Mouse (Mus musculus) lung, embryonic 15.5 days (tissue): ENCODE measurements around the gene G6pc. TPM values are rescaled to one million over a fixed set of nuclear protein-coding genes. Genes with fewer than 3 reads are reported as not detected.
"Not testable (repeated sequence)": the region's sequence is repeated elsewhere in the genome, so short reads cannot be mapped to it uniquely, and the experiment has no call there.

Experiments used
- ATAC-seq: fragments of 200-750 bp; cut with Nextera tagmentation; 2 replicates; pipeline ENCODE4 v1.8.0; 2017; ENCODE audit warnings: moderate number of reproducible peaks, borderline replicate concordance; ENCODE audit not compliant: low FRiP score, low TSS enrichment; ENCODE audit errors: extremely low read depth
- H3K27ac ChIP-seq: fragments of 300-500 bp; sonication (generic); 2 replicates; pipeline ENCODE4 v1.5.1; 2015; ENCODE audit warnings: moderate library complexity, mild to moderate bottlenecking, inconsistent platforms
- H3K27me3 ChIP-seq: fragments of 300-500 bp; sonication (generic); 2 replicates; pipeline ENCODE4 v1.6.1; 2015; ENCODE audit warnings: inconsistent platforms
- H3K36me3 ChIP-seq: fragments of 300-500 bp; sonication (generic); 2 replicates; pipeline ENCODE4 v1.6.1; 2015; ENCODE audit warnings: inconsistent platforms
- H3K4me1 ChIP-seq: fragments of 300-500 bp; sonication (generic); 2 replicates; pipeline ENCODE4 v1.6.1; 2015; ENCODE audit warnings: inconsistent platforms
- H3K4me2 ChIP-seq: fragments of 300-500 bp; sonication (generic); 2 replicates; pipeline ENCODE4 v1.6.1; 2015; ENCODE audit warnings: inconsistent platforms, mild to moderate bottlenecking, moderate library complexity
- H3K4me3 ChIP-seq: fragments of 300-500 bp; sonication (generic); 2 replicates; pipeline ENCODE4 v1.5.1; 2015; ENCODE audit warnings: mild to moderate bottlenecking, inconsistent platforms
- H3K9ac ChIP-seq: fragments of 300-500 bp; sonication (generic); 2 replicates; pipeline ENCODE4 v1.6.1; 2015; ENCODE audit warnings: inconsistent platforms
- H3K9me3 ChIP-seq: fragments of 300-500 bp; sonication (generic); 2 replicates; pipeline ENCODE4 v1.6.1; 2016; ENCODE audit warnings: inconsistent platforms
- WGBS: fragments of 180-500 bp; shearing (Covaris S2); methylation state at CpG from one replicate; pipeline ENCODE4 v1.1.7; 2015; 5-methylcytosine and 5-hydroxymethylcytosine counted together
- polyA plus RNA-seq: library from polyadenylated mRNA; unstranded; fragments of >200 nt; fragmentation: Nextera tagmentation; extraction: Ambion mirVana; gene quantifications from 2 replicates; pipeline ENCODE4 v1.2.1, GENCODE M21; 2015

The G6pc gene
- polyA plus RNA-seq, 1 experiment from 2014 or later, result not detected

DNA sequence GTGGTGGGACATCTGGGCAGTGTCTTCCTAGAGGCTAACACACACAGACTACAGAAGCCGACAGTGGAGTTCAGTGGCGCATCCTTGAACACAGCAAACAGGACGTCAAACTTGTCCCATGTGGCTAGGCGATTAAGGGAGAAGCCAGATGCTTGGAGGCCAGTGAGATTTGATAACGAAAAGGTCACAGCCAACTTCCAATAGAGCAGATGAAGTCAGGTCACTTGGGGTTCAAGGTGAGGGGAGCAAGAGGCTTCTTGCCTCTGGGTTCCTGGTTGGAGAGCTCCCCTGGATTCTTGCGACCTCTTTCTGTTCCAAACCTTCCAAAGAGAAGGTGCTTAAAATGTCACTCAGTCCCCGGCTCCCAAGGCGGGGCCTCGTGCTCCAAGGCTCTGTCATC lies 7.6 kb upstream of the G6pc start:
- H3K27ac ChIP-seq, result peak overlapping the region; percentile 43; the same call in 1 of the 2 replicates
- no peaks in the 10 kb centered on the region; the same call in 1 of the 2 replicates for H3K4me1 ChIP-seq
- no peaks in the 10 kb centered on the region for H3K36me3 ChIP-seq
- H3K27me3 ChIP-seq, result no peaks in the 10 kb centered on the region
- no peak overlapping the region for H3K4me3 ChIP-seq
- ATAC-seq, result no peak
- H3K9ac ChIP-seq, result no peak overlapping the region
- H3K4me2 ChIP-seq, result no peak overlapping the region
- no peaks in the 10 kb centered on the region for H3K9me3 ChIP-seq
- WGBS, result 54% methylated on average over 9 of the region's 9 CpGs

DNA sequence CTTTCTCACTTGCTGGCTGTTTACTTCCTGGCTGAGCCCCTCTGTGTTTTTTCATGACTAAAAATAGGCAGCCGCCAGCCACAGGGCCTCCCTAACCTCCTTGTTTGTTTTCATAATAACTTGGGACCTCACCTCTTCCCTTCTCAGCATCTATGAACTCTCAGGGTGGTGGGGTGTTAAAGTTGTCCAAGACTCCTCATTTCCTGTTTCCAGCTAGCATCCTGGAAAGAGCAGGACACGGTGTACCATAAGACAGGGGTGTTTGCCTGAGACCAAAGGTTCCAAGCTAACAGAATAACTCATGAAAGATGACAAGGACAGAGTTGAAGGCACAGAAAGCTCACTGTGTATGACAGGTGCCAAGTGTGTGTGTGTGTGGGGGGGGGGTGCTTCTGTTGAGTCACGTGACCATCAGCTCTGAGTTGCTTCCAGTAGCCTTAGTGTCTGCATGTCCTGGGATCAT lies 6.7 kb upstream of the G6pc start:
- 19% methylated on average over 3 of the region's 3 CpGs for WGBS
- Histone ChIP-seq H3K9me3 (no peaks in the 10 kb centered on the region), H3K36me3 (no peaks in the 10 kb centered on the region), H3K4me3 (no peak overlapping the region), H3K9ac (no peak overlapping the region), H3K27me3 (no peaks in the 10 kb centered on the region), H3K27ac (peak overlapping the region; percentile 43), H3K4me1 (no peaks in the 10 kb centered on the region; the same call in 1 of the 2 replicates), H3K4me2 (no peak overlapping the region)
- ATAC-seq, result no peak; the same call in 1 of the 2 replicates

DNA sequence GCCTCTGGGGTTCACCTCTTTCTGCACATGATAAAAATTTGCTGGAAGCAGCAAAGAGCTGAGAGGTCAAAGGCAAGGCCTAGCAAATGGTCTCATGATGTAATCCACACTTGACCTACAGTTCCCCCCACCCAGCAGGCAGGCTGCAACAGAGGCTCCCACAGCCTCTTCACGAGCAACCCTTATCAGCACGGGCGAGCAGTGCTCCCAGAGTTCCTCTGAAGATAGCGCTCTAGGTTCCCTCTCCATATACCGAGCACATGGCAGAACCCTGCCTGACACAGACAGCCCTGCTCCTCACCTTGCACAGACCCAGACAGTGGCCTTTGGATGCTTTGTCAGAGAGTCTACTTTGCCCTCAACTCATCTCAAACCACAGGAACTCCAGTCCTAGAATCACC lies 2.8 kb upstream of the G6pc start:
- H3K9me3 ChIP-seq, result no peaks in the 10 kb centered on the region
- ATAC-seq, result no peak
- H3K36me3 ChIP-seq, result no peaks in the 10 kb centered on the region
- WGBS, result 29% methylated on average over 5 of the region's 5 CpGs
- no peak overlapping the region for H3K4me3 ChIP-seq
- no peak overlapping the region for H3K9ac ChIP-seq
- no peak overlapping the region for H3K27ac ChIP-seq
- no peaks in the 10 kb centered on the region for H3K27me3 ChIP-seq
- H3K4me2 ChIP-seq, result no peak overlapping the region
- H3K4me1 ChIP-seq, result no peaks in the 10 kb centered on the region; the same call in 1 of the 2 replicates

- 71% methylated on average over 5 of the region's 5 CpGs for WGBS
- no peak for ATAC-seq
- no peak overlapping the region for H3K9ac ChIP-seq
- H3K9me3 ChIP-seq, result no peaks in the 10 kb centered on the region
- H3K36me3 ChIP-seq, result no peaks in the 10 kb centered on the region
- no peak overlapping the region for H3K4me3 ChIP-seq
- H3K27ac ChIP-seq, result no peak overlapping the region
- H3K4me1 ChIP-seq, result no peaks in the 10 kb centered on the region
- no peaks in the 10 kb centered on the region for H3K27me3 ChIP-seq
- no peak overlapping the region for H3K4me2 ChIP-seq
Measured at GRCm38 (mm10) chr11:101370141-101370540, 2.8 kb downstream of the G6pc start.

- WGBS, result 50% methylated on average over 7 of the region's 7 CpGs
- Histone ChIP-seq H3K27me3 (no peaks in the 10 kb centered on the region), H3K4me3 (no peak overlapping the region), H3K9me3 (no peaks in the 10 kb centered on the region), H3K36me3 (no peaks in the 10 kb centered on the region), H3K27ac (no peak overlapping the region), H3K4me1 (no peaks in the 10 kb centered on the region), H3K4me2 (no peak overlapping the region), H3K9ac (no peak overlapping the region)
- ATAC-seq, result no peak
Measured at GRCm38 (mm10) chr11:101374421-101374938, 7.1 kb downstream of the G6pc start.

GRCm38 (mm10) chr11:101378196-101378595 lies 10.8 kb downstream of the G6pc start:
- not testable (repeated sequence) for H3K9me3 ChIP-seq, H3K4me1 ChIP-seq, H3K27me3 ChIP-seq, H3K36me3 ChIP-seq, H3K4me3 ChIP-seq, ATAC-seq, H3K9ac ChIP-seq, H3K27ac ChIP-seq, H3K4me2 ChIP-seq
- WGBS, result 92% methylated on average over 8 of the region's 8 CpGs

DNA sequence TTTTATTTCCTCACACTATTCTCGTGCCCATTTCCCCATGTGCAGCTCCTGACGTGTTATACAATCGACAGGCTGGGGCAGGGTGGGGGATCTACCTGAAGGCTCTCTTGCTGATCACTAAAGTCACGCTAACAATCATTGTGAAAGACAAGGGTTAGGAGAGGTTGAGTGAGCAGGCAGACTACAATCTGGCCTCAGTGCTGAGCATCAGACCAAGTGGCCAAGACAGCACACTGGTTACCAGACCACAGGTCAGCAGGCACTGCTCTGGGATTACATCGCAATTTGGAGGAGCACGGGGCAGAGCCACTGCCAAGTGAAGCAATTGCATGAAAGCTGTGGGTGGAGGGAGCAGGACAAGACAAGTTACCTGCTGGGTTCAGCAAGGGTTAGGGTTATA lies 11.6 kb downstream of the G6pc start:
- no peak for ATAC-seq
- Histone ChIP-seq H3K27ac (no peak overlapping the region), H3K4me1 (no peaks in the 10 kb centered on the region), H3K9ac (no peak overlapping the region), H3K27me3 (no peaks in the 10 kb centered on the region), H3K36me3 (no peaks in the 10 kb centered on the region), H3K4me2 (no peak overlapping the region), H3K9me3 (no peaks in the 10 kb centered on the region), H3K4me3 (no peak overlapping the region)
- 78% methylated on average over 6 of the region's 6 CpGs for WGBS

GRCm38 (mm10) chr11:101381817-101382216 lies 14.5 kb downstream of the G6pc start:
- 23% methylated on average over 4 of the region's 4 CpGs for WGBS
- H3K4me3 ChIP-seq, result no peak overlapping the region
- no peaks in the 10 kb centered on the region for H3K27me3 ChIP-seq

DNA sequence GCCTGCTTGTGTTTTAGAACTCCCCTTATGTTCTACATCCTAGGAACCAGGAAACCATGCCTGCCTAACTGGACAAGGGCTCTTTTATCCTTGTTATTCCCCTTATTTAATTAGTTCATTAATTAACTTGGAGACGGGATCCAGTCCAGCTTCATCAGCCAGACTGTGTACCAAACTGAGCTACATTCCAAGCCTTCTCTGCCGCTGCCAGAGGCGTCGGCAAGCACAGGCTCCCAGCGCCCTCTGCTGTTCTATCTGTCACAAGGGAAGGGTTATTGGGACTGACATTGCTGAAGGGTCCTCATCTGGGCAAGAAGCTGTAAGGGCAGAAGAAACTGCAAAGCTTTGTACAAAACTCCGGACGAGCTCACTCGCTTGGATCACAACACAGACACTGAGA lies 27.7 kb downstream of the G6pc start:
- Histone ChIP-seq H3K27ac (no peak overlapping the region), H3K36me3 (no peaks in the 10 kb centered on the region), H3K27me3 (no peaks in the 10 kb centered on the region), H3K9me3 (no peaks in the 10 kb centered on the region), H3K4me1 (no peaks in the 10 kb centered on the region), H3K9ac (no peak overlapping the region), H3K4me2 (no peak overlapping the region), H3K4me3 (no peak overlapping the region)
- 1% methylated on average over 8 of the region's 8 CpGs for WGBS
- ATAC-seq, result no peak

More at GRCm38 (mm10) chr11:101381817-101382216, 14.5 kb downstream of the G6pc start:
- Histone ChIP-seq H3K36me3 (no peaks in the 10 kb centered on the region), H3K9ac (no peak overlapping the region), H3K4me2 (no peak overlapping the region), H3K27ac (no peak overlapping the region), H3K9me3 (no peaks in the 10 kb centered on the region), H3K4me1 (no peaks in the 10 kb centered on the region)
- ATAC-seq, result no peak

DNA sequence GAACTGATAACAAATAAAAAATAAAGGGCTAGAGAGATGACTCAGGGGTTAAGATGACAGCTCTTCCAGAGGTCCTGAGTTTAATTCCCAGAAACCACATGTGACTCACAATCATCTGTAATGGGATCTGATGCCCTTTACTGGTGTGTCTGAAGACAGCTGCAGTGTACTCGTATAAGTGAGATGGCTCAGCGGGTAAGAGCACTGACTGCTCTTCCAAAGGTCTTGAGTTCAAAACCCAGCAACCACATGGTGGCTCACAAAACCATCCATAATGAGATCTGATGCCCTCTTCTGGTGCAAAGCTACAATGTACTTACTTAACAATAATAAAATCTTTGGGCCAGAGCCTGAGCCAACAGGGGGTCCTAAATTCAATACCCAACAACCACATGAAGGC lies 47.9 kb downstream of the G6pc start:
- Histone ChIP-seq H3K9ac (no peak overlapping the region), H3K4me1 (peaks cover 7% of the 10 kb centered on the region), H3K27me3 (no peaks in the 10 kb centered on the region), H3K36me3 (peaks cover 28% of the 10 kb centered on the region), H3K4me2 (no peak overlapping the region), H3K4me3 (no peak overlapping the region), H3K27ac (no peak overlapping the region), H3K9me3 (no peaks in the 10 kb centered on the region)
- ATAC-seq, result no peak
- WGBS, result 77% methylated on average over 2 of the region's 2 CpGs

DNA sequence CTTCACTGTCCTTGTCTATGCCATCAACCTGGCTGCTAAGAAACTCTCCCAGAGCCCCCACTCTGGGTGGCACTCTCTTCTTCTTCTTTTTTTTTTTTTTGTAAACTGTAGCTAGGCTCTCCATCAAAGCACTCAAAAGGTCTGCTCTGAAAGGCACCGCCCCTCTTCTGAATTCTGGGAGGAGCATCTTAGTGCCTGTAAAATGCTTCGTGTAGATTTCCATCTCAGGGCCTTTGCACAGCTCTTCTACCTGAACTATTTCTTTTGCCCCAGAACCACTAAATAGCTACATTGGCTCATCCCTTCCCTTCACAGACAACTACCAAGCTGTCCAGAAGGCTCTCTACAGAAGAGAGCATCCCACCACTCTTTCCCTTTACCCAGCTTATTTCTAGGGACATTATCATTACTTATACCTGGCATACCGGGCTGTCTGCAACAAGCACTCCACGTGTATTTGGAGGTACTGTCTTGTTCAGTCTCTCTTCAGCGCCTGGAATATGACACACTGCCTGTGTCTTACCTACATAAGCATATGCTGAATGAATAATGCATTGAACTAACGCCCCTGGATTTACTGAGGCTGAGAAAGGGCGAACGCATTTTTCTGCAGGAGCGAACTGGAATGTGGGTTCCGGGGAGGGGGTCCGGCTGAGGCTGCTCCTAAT lies 49.2 kb downstream of the G6pc start:
- peak overlapping the region; percentile 89 for H3K9ac ChIP-seq
- ATAC-seq, result 0 out of 2 replicates have a peak, but pooled peaks have one; percentile 4
- under 1% methylated on average over 11 of the region's 11 CpGs for WGBS
- H3K27ac ChIP-seq, result peak overlapping the region; percentile 68
- H3K36me3 ChIP-seq, result peaks cover 15% of the 10 kb centered on the region
- H3K4me1 ChIP-seq, result peaks cover 7% of the 10 kb centered on the region
- H3K27me3 ChIP-seq, result no peaks in the 10 kb centered on the region
- H3K4me3 ChIP-seq, result peak overlapping the region; percentile 96
- peak overlapping the region; percentile 70 for H3K4me2 ChIP-seq
- H3K9me3 ChIP-seq, result no peaks in the 10 kb centered on the region

GRCm38 (mm10) chr11:101417101-101417855 lies 49.9 kb downstream of the G6pc start, which contains the start of gene Aarsd1:
Aarsd1 (minus strand) TSS chr11:101417615.
- H3K4me3 ChIP-seq, result peak within 1 kb of the TSS; percentile 96
- peaks cover 7% of the 10 kb centered on the region for H3K4me1 ChIP-seq
- H3K4me2 ChIP-seq, result peak within 1 kb of the TSS; percentile 70
- H3K9me3 ChIP-seq, result no peaks in the 10 kb centered on the region
- H3K9ac ChIP-seq, result peak within 1 kb of the TSS; percentile 89
- under 1% methylated on average over 45 of the region's 45 CpGs for WGBS
- peaks cover 8% of the 10 kb centered on the region for H3K36me3 ChIP-seq
- H3K27me3 ChIP-seq, result no peaks in the 10 kb centered on the region
- peak within 1 kb of the TSS; percentile 68 for H3K27ac ChIP-seq
- peak; percentile 75; the same call in 1 of the 2 replicates for ATAC-seq
